Mouse (Mus musculus) heart, embryonic 11.5 days (tissue): ENCODE results near the gene Ptpa. TPM values are rescaled to one million over a fixed set of nuclear protein-coding genes. Genes with fewer than 3 reads are reported as not detected.

Source experiments
- ATAC-seq: fragments of 200-750 bp; cut with Nextera tagmentation; replicated peaks from 2 replicates; pipeline ENCODE4 v1.8.0; 2017; ENCODE audit warnings: moderate library complexity; ENCODE audit not compliant: insufficient number of reproducible peaks, low FRiP score, low TSS enrichment
- H3K27ac ChIP-seq: fragments of 300-500 bp; sonication (generic); 2 replicates; pipeline ENCODE4 v1.5.1; 2014; ENCODE audit warnings: mild to moderate bottlenecking, low read depth, low read length
- H3K27me3 ChIP-seq: fragments of 300-500 bp; sonication (generic); 2 replicates; pipeline ENCODE4 v1.6.1; 2014; ENCODE audit warnings: mild to moderate bottlenecking, low read length, mixed read lengths; ENCODE audit not compliant: control insufficient read depth, insufficient read depth
- H3K36me3 ChIP-seq: fragments of 300-500 bp; sonication (generic); 2 replicates; pipeline ENCODE4 v1.6.1; 2014; ENCODE audit warnings: mild to moderate bottlenecking, low read length, moderate library complexity, mixed read lengths; ENCODE audit not compliant: control insufficient read depth, insufficient read depth
- H3K4me1 ChIP-seq: fragments of 300-500 bp; sonication (generic); 2 replicates; pipeline ENCODE4 v1.6.1; 2014; ENCODE audit warnings: low read length; ENCODE audit not compliant: control insufficient read depth, insufficient read depth
- H3K4me2 ChIP-seq: fragments of 300-500 bp; sonication (generic); 2 replicates; pipeline ENCODE4 v1.6.1; 2014; ENCODE audit warnings: mild to moderate bottlenecking, moderate library complexity
- H3K4me3 ChIP-seq: fragments of 300-500 bp; sonication (generic); 2 replicates; pipeline ENCODE4 v1.5.1; 2014; ENCODE audit warnings: low read depth, low read length
- H3K9ac ChIP-seq: fragments of 300-500 bp; sonication (generic); 2 replicates; pipeline ENCODE4 v1.6.1; 2014; ENCODE audit warnings: mild to moderate bottlenecking, low read depth, low read length, moderate library complexity
- H3K9me3 ChIP-seq: fragments of 300-500 bp; sonication (generic); replicated peaks from 2 replicates; pipeline ENCODE4 v1.6.1; 2016; ENCODE audit warnings: low read length; ENCODE audit not compliant: control insufficient read depth
- WGBS: fragments of 180-500 bp; shearing (Covaris S2); extraction: QIAGEN DNeasy Blood & Tissue Kit; methylation state at CpG from one replicate; pipeline ENCODE4 v1.1.7; 2014; ENCODE audit not compliant: insufficient replicate concordance; 5-methylcytosine and 5-hydroxymethylcytosine counted together
- polyA plus RNA-seq: library from polyadenylated mRNA; unstranded; fragments of >200 nt; fragmentation: Nextera tagmentation; extraction: Ambion mirVana; gene quantifications from 2 replicates; pipeline ENCODE4 v1.2.1, GENCODE M21; 2014

The Ptpa gene
- polyA plus RNA-seq, 1 experiment from 2014 or later: 63.5 TPM

DNA sequence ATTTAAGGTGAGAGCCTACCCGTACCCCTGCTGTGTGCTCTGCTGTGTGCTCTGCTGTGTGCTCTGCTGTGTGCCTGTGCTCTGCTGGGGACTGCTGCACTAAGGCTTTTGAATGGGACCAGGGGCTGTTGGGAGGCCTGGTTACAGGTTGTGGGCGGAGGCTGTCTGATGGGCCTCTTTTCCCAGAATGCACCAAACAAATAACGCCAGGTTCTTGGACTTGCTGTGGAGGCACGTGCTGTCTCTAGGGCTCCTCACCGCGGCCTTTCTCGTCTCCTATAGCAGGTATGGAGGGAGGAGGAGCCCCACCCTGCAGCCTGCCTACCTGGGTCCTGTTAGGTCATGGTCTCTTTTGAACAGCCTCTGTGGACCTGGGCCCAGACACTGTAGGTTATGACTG, 19.6 kb upstream of the Ptpa start:
- H3K9ac ChIP-seq: no peak overlapping the region
- H3K27ac ChIP-seq: no peak overlapping the region
- peaks cover 13% of the 10 kb centered on the region for H3K36me3 ChIP-seq
- H3K4me3 ChIP-seq: no peak overlapping the region
- H3K9me3 ChIP-seq: no peaks in the 10 kb centered on the region
- H3K4me1 ChIP-seq: peaks cover 13% of the 10 kb centered on the region
- no peaks in the 10 kb centered on the region for H3K27me3 ChIP-seq
- no peak overlapping the region for H3K4me2 ChIP-seq
- ATAC-seq: no peak
- WGBS: 83% methylated on average over 7 of the region's 7 CpGs

DNA sequence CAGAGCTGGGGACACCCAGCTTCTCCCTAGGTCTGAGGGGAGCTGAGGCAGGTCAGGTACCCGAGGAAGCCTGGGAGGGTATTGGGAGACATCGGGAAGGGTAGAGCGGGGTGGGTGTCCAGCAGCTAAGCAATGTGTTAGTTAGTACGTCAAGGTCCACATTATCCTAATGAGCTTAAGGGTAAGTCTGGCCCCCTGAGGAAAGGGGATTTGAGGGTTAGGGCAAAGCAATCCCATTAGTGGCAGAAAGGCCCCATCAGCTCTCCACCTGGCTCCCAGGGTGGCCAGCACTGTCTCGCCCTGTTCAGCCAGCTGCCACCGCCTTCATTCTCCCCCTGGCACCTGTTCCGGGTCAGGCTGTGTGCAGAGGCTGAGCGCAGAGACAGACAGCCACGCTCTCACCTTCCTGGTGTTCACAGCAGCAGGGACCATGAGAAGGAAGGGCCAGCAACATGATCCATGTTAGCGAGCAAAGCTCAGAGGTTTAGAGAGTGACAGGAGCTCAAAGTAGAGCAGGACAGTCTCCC, 17.8 kb upstream of the Ptpa start:
- H3K36me3 ChIP-seq: peaks cover 19% of the 10 kb centered on the region
- no peak overlapping the region for H3K4me2 ChIP-seq
- H3K27ac ChIP-seq: no peak overlapping the region
- H3K4me1 ChIP-seq: peaks cover 12% of the 10 kb centered on the region
- H3K4me3 ChIP-seq: no peak overlapping the region
- no peak overlapping the region for H3K9ac ChIP-seq
- 84% methylated on average over 10 of the region's 10 CpGs for WGBS
- ATAC-seq: no peak
- H3K9me3 ChIP-seq: no peaks in the 10 kb centered on the region
- H3K27me3 ChIP-seq: no peaks in the 10 kb centered on the region

DNA sequence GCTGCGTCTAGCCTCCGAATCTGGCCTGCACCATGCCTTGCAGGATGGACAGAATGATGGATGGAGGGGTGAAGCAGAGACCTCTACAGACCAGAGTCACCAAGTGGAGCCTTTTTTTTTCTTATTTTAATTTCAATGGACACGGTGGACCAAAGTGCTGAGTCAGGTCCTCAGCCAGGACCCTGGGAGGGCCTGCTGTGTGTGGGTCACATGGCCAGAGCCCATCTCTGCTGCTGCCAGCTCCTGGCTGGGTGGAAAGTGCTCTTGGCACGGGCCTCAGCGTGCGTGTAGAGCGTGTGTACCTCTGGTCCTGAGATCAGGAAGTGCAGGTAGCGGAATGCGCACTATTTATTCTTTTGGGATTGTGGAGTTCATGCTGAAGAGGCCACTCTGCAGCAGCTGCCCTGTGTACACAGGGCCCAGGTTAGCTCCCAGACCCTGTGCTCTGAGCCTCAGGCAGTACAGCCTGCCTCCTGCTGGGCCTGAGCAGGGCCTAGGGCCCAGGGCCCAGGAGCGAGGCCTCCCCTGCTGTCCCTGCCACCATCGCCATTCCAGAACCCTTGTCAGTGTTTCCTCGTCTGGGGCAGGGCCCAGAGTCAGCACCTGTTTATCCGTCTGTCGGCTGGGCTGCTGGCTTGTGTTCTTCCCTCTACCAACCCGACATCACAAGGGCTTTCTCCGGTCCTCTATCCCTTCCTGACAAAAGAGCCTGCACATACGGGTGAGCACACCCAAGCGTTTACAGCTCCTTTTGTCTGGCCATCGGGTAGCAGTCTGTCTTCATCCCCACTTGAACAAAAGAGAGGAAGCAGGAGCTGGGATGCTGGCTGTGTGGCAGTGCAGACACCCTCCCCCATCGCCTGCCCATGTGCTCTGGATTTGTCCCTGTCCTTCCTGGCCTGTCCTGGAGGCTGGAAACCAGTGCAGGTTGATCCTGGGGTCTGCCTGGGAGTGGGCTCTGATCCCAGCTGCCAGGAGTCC, 16.4 kb upstream of the Ptpa start:
- Histone ChIP-seq H3K4me3 (no peak overlapping the region), H3K27ac (0 out of 2 replicates have a peak overlapping the region, but pooled peaks have one; percentile 16), H3K4me2 (no peak overlapping the region), H3K9me3 (no peaks in the 10 kb centered on the region), H3K4me1 (no peaks in the 10 kb centered on the region; the same call in 1 of the 2 replicates), H3K9ac (peak overlapping the region; percentile 30; the same call in 1 of the 2 replicates), H3K27me3 (no peaks in the 10 kb centered on the region), H3K36me3 (peaks cover 24% of the 10 kb centered on the region)
- no peak for ATAC-seq
- 70% methylated on average over 20 of the region's 20 CpGs for WGBS

DNA sequence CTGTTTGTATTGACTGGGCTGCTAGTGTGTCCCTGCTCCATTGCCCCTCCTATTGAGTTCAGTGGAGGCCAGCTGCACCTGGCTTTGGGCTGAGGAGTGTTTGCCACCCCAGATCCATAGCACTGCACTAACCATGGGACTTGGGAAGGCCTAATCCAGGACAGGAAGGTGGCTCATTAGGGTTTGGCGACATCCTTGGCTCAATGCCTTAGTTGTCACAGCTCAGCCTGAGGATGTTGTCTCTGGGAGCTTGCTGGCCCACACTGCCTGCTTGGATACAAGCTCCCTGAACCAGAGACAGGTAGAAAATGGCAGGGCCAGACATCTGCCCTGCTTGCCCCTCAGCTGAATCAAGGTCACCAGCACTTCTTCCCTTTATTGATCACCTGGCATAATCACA, 14.3 kb upstream of the Ptpa start:
- WGBS: 83% methylated on average over 1 of the region's 1 CpGs
- no peak for ATAC-seq

DNA sequence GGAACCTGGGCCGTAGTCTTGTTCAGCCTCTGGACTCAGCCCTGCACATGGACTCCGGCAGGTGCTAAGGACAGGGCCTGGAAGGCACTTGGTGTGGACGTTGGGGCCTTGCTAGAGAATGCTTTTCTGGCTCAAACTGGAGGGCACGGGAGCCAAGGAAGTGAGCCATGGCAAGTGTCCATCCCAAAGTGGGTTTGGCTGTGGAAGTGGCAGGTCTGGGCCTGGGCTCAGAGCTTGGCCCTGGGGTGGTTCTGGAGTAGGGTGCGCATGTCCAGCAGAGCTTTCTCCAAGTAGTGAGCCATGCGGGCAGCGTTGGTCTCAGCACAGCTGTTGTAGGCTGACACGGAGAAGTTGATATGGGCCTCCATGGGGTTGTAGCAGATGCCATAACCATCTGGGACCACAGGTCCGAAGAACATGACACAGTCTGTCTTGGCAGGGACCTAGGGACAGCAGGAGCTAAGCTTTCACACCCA, 13.4 kb upstream of the Ptpa start:
- H3K27me3 ChIP-seq: no peaks in the 10 kb centered on the region
- H3K27ac ChIP-seq: no peak overlapping the region
- no peak overlapping the region for H3K4me3 ChIP-seq
- H3K4me1 ChIP-seq: no peaks in the 10 kb centered on the region; the same call in 1 of the 2 replicates
- H3K36me3 ChIP-seq: peaks cover 34% of the 10 kb centered on the region
- no peak overlapping the region for H3K9ac ChIP-seq
- H3K9me3 ChIP-seq: no peaks in the 10 kb centered on the region
- H3K4me2 ChIP-seq: no peak overlapping the region
- 87% methylated on average over 9 of the region's 9 CpGs for WGBS
- ATAC-seq: no peak

More for the DNA sequence above, 14.3 kb upstream of the Ptpa start:
- Histone ChIP-seq H3K27me3 (no peaks in the 10 kb centered on the region), H3K4me1 (no peaks in the 10 kb centered on the region; the same call in 1 of the 2 replicates), H3K4me3 (no peak overlapping the region), H3K27ac (no peak overlapping the region), H3K9ac (no peak overlapping the region), H3K36me3 (peaks cover 31% of the 10 kb centered on the region), H3K4me2 (no peak overlapping the region), H3K9me3 (no peaks in the 10 kb centered on the region)

DNA sequence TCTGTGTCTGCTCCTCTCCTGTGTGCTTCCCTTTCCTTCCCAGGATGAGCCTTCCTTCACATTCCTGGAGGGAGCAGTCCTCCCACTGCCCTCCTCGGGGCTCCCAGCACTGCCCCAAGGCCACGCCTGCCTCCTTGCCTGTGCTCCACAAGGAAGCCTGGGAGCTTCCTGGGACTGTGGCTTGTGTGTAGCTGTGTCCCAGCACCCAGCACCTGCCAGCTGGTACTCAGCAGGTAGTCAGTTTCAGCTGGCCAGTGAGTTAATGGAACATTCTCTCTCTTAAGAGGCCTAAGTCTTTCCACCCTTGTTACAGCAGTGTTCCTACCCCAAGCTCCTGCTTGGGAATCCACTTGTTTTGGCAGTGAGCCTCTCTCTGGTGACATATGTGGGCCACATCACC, 13.0 kb upstream of the Ptpa start:
- Histone ChIP-seq H3K9me3 (no peaks in the 10 kb centered on the region), H3K36me3 (peaks cover 29% of the 10 kb centered on the region), H3K4me1 (no peaks in the 10 kb centered on the region; the same call in 1 of the 2 replicates), H3K4me3 (no peak overlapping the region), H3K27me3 (no peaks in the 10 kb centered on the region), H3K9ac (no peak overlapping the region), H3K4me2 (no peak overlapping the region), H3K27ac (no peak overlapping the region)
- WGBS: 52% methylated on average over 2 of the region's 2 CpGs
- no peak for ATAC-seq

DNA sequence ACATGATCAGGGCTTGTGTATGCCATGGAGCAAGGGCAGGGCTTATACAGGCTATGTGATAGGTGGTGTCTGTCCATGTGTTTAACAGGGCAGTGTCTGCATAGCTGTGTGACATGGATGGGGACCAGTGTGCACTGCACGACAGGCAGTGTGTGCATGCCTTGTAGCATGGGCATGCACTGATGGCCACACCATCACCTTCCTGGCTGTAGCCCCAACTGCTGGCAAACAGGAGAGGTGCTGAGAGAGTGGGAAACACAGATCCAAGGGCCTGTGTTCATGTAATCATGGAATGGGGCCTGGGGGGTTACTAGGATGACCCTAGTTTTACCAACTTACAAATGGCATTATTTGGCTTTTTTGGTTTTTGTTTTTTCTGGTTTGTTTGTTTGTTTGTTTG, 12.0 kb upstream of the Ptpa start:
- ATAC-seq: no peak
- H3K4me1 ChIP-seq: no peaks in the 10 kb centered on the region
- no peaks in the 10 kb centered on the region for H3K9me3 ChIP-seq
- H3K36me3 ChIP-seq: peaks cover 24% of the 10 kb centered on the region
- H3K4me3 ChIP-seq: no peak overlapping the region
- H3K9ac ChIP-seq: no peak overlapping the region
- 90% methylated on average over 1 of the region's 1 CpGs for WGBS
- H3K4me2 ChIP-seq: no peak overlapping the region
- H3K27me3 ChIP-seq: no peaks in the 10 kb centered on the region
- H3K27ac ChIP-seq: no peak overlapping the region

DNA sequence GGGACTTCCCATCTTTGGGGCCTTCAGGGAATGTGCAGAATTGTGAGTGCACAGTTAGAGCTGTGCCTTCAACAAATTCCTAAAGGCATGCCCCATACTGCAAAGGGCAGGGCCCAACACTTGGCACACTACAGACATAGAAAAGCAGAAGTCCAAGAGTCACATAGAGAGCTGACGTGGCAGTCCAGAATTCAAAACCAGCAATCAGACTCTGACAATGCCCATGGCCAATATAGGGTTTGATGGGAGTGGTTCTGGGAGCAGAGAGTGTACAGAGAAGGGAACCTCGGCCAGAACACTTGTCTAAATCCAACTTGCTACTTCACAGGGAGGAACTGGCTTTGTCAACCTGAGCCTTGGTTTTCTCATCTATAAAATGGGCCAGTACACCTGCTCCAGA, 8.6 kb upstream of the Ptpa start:
- H3K9me3 ChIP-seq: no peaks in the 10 kb centered on the region
- WGBS: 81% methylated on average over 2 of the region's 2 CpGs
- no peak overlapping the region for H3K4me2 ChIP-seq
- H3K27me3 ChIP-seq: no peaks in the 10 kb centered on the region
- peaks cover 21% of the 10 kb centered on the region for H3K36me3 ChIP-seq
- H3K4me1 ChIP-seq: peaks cover 3% of the 10 kb centered on the region; the same call in 1 of the 2 replicates
- no peak for ATAC-seq
- no peak overlapping the region for H3K9ac ChIP-seq
- no peak overlapping the region for H3K27ac ChIP-seq
- no peak overlapping the region for H3K4me3 ChIP-seq
